Mouse (Mus musculus): ENCODE data around the gene Reep1. TPM values are rescaled to one million over a fixed set of nuclear protein-coding genes. Genes with fewer than 3 reads are reported as not detected.
A peak's percentile ranks its signal among the peaks of the same experiment; 100 is the strongest.

Gene Reep1
- 74.0 and 82.1 TPM in 2 replicates for polyA plus RNA-seq (2012; rRNA removed)

DNA sequence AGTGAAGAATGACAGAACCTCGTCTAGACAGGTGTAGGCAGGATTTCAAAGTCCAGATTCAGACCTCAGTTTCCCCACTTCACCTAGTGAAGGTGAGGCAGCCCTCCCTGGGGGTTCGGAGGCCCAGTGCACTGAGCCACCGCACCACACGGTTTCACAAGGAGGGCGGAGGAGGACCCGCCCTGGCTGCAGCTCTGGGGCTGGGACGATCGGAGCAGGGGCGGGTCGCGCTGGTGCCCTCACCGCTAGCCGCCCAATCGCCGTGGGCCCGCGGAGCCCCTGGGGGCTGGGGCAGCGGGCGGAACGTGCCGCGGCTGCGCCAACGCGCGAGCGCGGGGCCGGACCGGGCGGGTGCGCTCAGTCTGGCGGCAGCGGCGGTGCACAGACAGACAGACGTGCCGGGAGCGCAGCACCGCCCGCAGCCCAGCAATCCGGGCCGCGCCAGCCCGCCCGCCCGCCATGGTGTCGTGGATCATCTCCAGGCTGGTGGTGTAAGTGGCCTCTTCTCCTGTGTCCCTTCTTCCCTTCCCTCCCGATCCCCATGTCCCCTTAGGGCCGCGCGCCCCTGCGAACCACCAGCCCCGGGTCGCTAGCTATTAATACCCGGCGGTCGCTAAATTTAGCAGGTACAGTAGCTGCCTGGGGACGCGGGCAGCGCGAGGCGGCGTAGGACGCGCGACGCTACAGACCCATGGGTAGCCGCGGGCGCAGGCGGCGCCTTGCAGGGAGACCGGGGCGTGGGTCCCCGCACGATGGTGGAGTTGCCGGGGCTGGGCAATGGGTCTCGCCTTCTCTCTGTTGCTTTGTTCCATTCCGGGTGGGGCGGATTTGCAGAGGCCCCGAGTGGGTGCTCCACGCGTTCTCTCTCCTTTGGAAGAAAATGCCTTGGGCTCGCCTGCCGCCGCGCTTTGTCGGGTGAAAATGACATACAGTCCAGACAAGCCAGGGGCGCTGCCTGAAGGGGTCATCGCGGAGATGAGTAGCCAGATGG lies at the start of gene Reep1:
Gene Reep1, plus strand, starts transcription at position 51 of the 991 bp plus-strand sequence.
- peaks cover 12% of the 10 kb centered on the region; the same call in 1 of the 2 replicates for H3K4me1 ChIP-seq (ENCODE audit: control insufficient read depth, insufficient read depth, low read length)
- no peaks in the 10 kb centered on the region for H3K27me3 ChIP-seq (ENCODE audit: control insufficient read depth, insufficient read depth, low read length)
- peak within 1 kb of the TSS; percentile 90 for H3K4me3 ChIP-seq (replicated peaks; ENCODE audit: insufficient read depth, low read depth, low read length)
- WGBS = under 1% methylated on average over 83 of the region's 91 CpGs
- no peak for TF ChIP-seq CTCF (IDR thresholded peaks at IDR 0.05; ENCODE audit: borderline replicate concordance, insufficient read depth, low read depth, low read length)
- peak; percentile 50 for TF ChIP-seq POLR2A (IDR thresholded peaks at IDR 0.05; ENCODE audit: borderline replicate concordance, insufficient read depth, low read length)
- peak within 1 kb of the TSS; percentile 91 for H3K27ac ChIP-seq (ENCODE audit: insufficient read depth, low read length)
- peak; percentile 81 to 85 for DNase-seq

DNA sequence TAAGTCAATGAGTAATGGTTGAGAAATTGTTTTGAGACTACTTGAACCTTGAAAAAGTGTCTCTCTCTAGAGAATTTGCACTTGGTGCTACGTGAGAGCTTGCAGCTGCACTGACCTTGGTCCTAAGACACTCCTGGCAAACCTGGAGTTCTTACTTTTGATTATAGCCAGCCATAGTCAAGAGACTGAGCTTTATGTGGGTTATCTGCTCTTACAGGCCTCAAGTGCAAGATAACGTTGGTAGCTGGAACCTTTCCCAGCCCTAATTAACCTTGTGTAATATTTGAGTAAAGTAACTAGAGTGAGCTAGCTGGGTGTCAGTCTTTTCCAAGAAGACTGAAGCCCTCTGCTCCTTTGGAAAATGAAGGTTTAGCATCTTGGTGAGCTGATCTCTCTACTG lies 49.1 kb upstream of the Reep1 start:
- no peak for DNase-seq
- WGBS = 53% methylated on average over 2 of the region's 2 CpGs
- Histone ChIP-seq H3K4me3 (replicated peaks; ENCODE audit: insufficient read depth, low read depth, low read length) (no peak overlapping the region), H3K27me3 (ENCODE audit: control insufficient read depth, insufficient read depth, low read length) (no peaks in the 10 kb centered on the region), H3K4me1 (ENCODE audit: control insufficient read depth, insufficient read depth, low read length) (no peaks in the 10 kb centered on the region), H3K27ac (ENCODE audit: insufficient read depth, low read length) (no peak overlapping the region)
- no peak for TF ChIP-seq POLR2A (IDR thresholded peaks at IDR 0.05; ENCODE audit: borderline replicate concordance, insufficient read depth, low read length)

DNA sequence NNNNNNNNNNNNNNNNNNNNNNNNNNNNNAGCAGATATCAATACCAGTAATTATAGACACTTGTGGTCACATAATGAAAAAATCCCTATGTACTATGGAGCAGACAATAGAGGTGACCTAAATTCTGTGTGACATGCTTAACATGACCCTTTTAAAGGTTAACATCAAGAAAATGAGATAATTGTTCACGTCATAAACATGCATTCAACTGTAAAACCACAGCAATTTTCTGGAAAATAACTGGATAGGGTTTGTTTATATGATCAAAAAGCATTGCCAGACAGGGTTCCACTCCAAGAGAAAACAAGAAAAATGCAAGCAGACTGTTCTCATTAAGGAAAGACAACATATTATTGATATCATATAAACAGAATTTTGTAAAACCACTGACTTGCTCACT lies 42.9 kb upstream of the Reep1 start:
- TF ChIP-seq CTCF (IDR thresholded peaks at IDR 0.05; ENCODE audit: borderline replicate concordance, insufficient read depth, low read depth, low read length) (no peak), POLR2A (IDR thresholded peaks at IDR 0.05; ENCODE audit: borderline replicate concordance, insufficient read depth, low read length) (no peak)
- H3K4me1 ChIP-seq (ENCODE audit: control insufficient read depth, insufficient read depth, low read length) = no peaks in the 10 kb centered on the region
- no peak overlapping the region for H3K27ac ChIP-seq (ENCODE audit: insufficient read depth, low read length)
- H3K4me3 ChIP-seq (replicated peaks; ENCODE audit: insufficient read depth, low read depth, low read length) = no peak overlapping the region
- 65% methylated on average over 1 of the region's 1 CpGs for WGBS
- no peak for DNase-seq
- no peaks in the 10 kb centered on the region for H3K27me3 ChIP-seq (ENCODE audit: control insufficient read depth, insufficient read depth, low read length)

DNA sequence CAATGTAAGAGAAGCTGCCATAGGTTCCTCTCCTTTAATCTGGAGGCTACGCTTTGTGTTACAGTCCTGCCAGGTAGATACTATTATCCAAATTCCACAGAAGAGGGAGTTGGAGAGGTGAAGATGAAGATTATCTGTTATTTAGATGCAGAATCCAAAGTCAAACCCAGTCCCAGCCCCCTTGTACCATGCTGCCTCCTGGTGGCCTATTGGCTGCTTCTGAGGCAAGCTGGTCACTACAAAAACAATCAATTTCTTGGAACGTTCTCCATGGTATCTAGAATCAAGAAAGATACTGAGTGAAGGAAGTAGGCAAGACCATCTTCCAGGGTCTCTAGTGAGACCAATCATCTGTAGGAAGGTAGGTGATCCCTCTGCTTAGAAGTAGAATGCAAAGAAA lies 34.2 kb upstream of the Reep1 start:
- Histone ChIP-seq H3K27ac (ENCODE audit: insufficient read depth, low read length) (no peak overlapping the region), H3K27me3 (ENCODE audit: control insufficient read depth, insufficient read depth, low read length) (no peaks in the 10 kb centered on the region), H3K4me1 (ENCODE audit: control insufficient read depth, insufficient read depth, low read length) (no peaks in the 10 kb centered on the region), H3K4me3 (replicated peaks; ENCODE audit: insufficient read depth, low read depth, low read length) (no peak overlapping the region)
- TF ChIP-seq CTCF (IDR thresholded peaks at IDR 0.05; ENCODE audit: borderline replicate concordance, insufficient read depth, low read depth, low read length) = no peak; the same call in 1 of the 2 replicates
- TF ChIP-seq POLR2A (IDR thresholded peaks at IDR 0.05; ENCODE audit: borderline replicate concordance, insufficient read depth, low read length) = no peak
- 71% methylated on average over 2 of the region's 2 CpGs for WGBS
- DNase-seq = no peak

DNA sequence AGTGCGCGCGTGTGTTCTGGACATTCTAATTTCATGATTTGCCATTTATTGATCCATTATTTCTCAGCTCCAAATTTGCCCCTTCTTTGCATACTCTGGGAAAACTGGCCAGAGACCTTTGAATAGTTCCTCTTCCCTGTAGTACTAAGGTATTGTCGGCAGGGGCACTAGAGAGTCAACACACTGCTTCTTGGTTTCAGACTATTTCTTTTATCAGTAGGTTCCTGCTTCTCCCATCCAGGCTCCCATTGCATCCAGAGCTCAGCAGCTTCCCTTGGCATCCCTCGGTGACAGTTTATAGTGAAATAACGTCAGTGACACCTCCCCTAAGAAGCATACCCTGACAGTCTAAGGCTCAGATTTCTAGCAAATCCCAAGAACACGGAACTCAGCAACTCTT lies 28.5 kb upstream of the Reep1 start:
- whole genome bisulfite sequencing = 73% methylated on average over 7 of the region's 7 CpGs

DNA sequence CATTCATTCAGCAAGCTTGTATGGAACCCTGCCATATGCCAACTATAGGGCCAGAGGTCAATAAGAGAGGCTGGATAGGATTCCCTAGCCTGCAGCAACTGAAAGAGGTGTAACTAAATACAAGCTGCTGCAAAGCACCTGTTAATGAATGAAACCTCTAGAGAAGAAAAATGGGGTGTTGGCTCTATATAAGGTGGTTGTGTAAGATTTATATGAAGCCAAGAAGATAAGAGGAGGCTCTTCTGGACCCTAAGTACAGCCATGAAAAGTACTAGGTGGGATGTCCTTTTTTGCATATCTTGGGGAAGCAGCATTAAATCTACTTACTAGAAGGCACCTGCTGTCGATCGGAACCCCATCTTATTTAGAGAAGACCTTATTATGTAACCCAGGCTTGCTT lies 12.2 kb upstream of the Reep1 start:
- TF ChIP-seq POLR2A (IDR thresholded peaks at IDR 0.05; ENCODE audit: borderline replicate concordance, insufficient read depth, low read length) = no peak
- TF ChIP-seq CTCF (IDR thresholded peaks at IDR 0.05; ENCODE audit: borderline replicate concordance, insufficient read depth, low read depth, low read length) = no peak
- no peak for DNase-seq
- WGBS = 96% methylated on average over 2 of the region's 2 CpGs
- Histone ChIP-seq H3K4me3 (replicated peaks; ENCODE audit: insufficient read depth, low read depth, low read length) (no peak overlapping the region), H3K27me3 (ENCODE audit: control insufficient read depth, insufficient read depth, low read length) (no peaks in the 10 kb centered on the region), H3K27ac (ENCODE audit: insufficient read depth, low read length) (no peak overlapping the region), H3K4me1 (ENCODE audit: control insufficient read depth, insufficient read depth, low read length) (no peaks in the 10 kb centered on the region)

More for the DNA sequence above, 28.5 kb upstream of the Reep1 start:
- Histone ChIP-seq H3K4me1 (ENCODE audit: control insufficient read depth, insufficient read depth, low read length) (no peaks in the 10 kb centered on the region), H3K27ac (ENCODE audit: insufficient read depth, low read length) (no peak overlapping the region), H3K4me3 (replicated peaks; ENCODE audit: insufficient read depth, low read depth, low read length) (no peak overlapping the region), H3K27me3 (ENCODE audit: control insufficient read depth, insufficient read depth, low read length) (no peaks in the 10 kb centered on the region)
- TF ChIP-seq POLR2A (IDR thresholded peaks at IDR 0.05; ENCODE audit: borderline replicate concordance, insufficient read depth, low read length) = no peak
- TF ChIP-seq CTCF (IDR thresholded peaks at IDR 0.05; ENCODE audit: borderline replicate concordance, insufficient read depth, low read depth, low read length) = peak; percentile 29; the same call in 1 of the 2 replicates
- DNase-seq = no peak

DNA sequence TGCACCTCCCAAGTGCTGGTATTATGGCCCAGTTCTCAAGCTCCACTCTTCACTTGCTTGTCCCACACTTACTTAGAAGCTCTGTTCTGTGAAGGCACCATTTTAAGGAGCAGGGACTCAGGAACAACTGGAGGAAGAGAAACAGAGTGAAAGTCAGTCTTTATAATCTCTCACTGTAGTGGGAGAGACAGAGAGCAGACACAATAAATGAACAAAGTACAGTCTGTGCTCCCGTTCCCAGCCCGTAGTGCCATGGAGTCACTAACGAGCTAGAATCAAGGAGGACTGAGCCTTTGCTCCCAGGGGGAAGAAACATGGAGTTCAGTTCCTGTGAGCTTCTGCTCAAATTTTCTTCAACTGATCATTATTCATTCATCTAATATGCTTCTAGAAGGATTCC lies 11.8 kb upstream of the Reep1 start:
- no peaks in the 10 kb centered on the region for H3K4me1 ChIP-seq (ENCODE audit: control insufficient read depth, insufficient read depth, low read length)
- TF ChIP-seq CTCF (IDR thresholded peaks at IDR 0.05; ENCODE audit: borderline replicate concordance, insufficient read depth, low read depth, low read length) (no peak), POLR2A (IDR thresholded peaks at IDR 0.05; ENCODE audit: borderline replicate concordance, insufficient read depth, low read length) (no peak)
- 84% methylated on average over 3 of the region's 3 CpGs for WGBS
- no peak overlapping the region for H3K4me3 ChIP-seq (replicated peaks; ENCODE audit: insufficient read depth, low read depth, low read length)
- H3K27me3 ChIP-seq (ENCODE audit: control insufficient read depth, insufficient read depth, low read length) = no peaks in the 10 kb centered on the region
- DNase-seq = no peak
- no peak overlapping the region for H3K27ac ChIP-seq (ENCODE audit: insufficient read depth, low read length)

DNA sequence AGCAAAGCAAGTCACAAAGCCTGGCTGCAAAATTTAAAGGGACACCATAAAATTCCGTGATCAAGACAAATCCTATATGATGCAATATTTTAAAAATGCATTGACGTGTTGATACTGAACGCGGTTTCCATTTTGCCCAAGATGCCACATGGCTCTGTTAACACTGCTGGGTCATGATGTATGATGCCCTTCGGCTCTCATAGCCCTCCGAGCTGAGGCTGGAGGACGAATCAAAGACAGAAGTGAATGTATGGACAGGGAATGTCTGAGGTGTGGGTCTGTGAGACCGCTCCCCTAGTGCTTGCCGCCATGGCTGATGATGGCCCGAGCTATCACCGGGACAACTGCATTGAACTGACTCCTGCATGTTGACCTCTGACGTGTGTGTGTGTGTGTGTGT lies 490 bp upstream of the Reep1 start:
- Histone ChIP-seq H3K27me3 (ENCODE audit: control insufficient read depth, insufficient read depth, low read length) (no peaks in the 10 kb centered on the region), H3K4me1 (ENCODE audit: control insufficient read depth, insufficient read depth, low read length) (peaks cover 12% of the 10 kb centered on the region; the same call in 1 of the 2 replicates), H3K27ac (ENCODE audit: insufficient read depth, low read length) (no peak overlapping the region), H3K4me3 (replicated peaks; ENCODE audit: insufficient read depth, low read depth, low read length) (no peak overlapping the region)
- TF ChIP-seq CTCF (IDR thresholded peaks at IDR 0.05; ENCODE audit: borderline replicate concordance, insufficient read depth, low read depth, low read length) (no peak), POLR2A (IDR thresholded peaks at IDR 0.05; ENCODE audit: borderline replicate concordance, insufficient read depth, low read length) (no peak)
- WGBS = 86% methylated on average over 12 of the region's 12 CpGs
- peak in 1 of 2 experiments; percentile 14 for DNase-seq

Data from cerebellum, adult 2 months (tissue).